Comparison of ENCODE assay signal across 39 mouse cellular contexts in genomic region chr12:105209231-105209630, GRCm38 (mm10). TPM values are rescaled to one million over a fixed set of nuclear protein-coding genes. Genes with fewer than 3 reads are reported as not detected.
"Had no signal": no experiment of that assay in that cellular context is flagged by ENCODE, and none has a peak within 500 bp of the region (broad histone marks: within the 10 kb centered on the region; RNA-seq: fewer than 3 reads in every experiment).

No protein-coding gene starts in this region.

- H3K4me1 ChIP-seq: embryonic facial prominence, embryonic 10.5 days; embryonic facial prominence, embryonic 12.5 days; embryonic facial prominence, embryonic 13.5 days; embryonic facial prominence, embryonic 15.5 days; forebrain, embryonic 15.5 days had no signal

- H3K4me3 ChIP-seq: embryonic facial prominence, embryonic 10.5 days; embryonic facial prominence, embryonic 12.5 days; embryonic facial prominence, embryonic 13.5 days; embryonic facial prominence, embryonic 15.5 days; erythroblast, embryonic 14.5 days; forebrain, embryonic 10.5 days; forebrain, embryonic 12.5 days; forebrain, embryonic 13.5 days; forebrain, embryonic 15.5 days; gastrocnemius, adult 2 months; heart, adult 2 months had no signal

- DNase-seq: cerebellum, adult 2 months; cerebellum, adult 8-10 months; cerebellum, adult 9-10 months; cerebellum, adult 9-11 months; cerebellum, postnatal 10 days; cerebellum, postnatal 14 days; cerebellum, postnatal 25 days; cerebellum, postnatal 36 days; embryo, embryonic 11 days; forebrain, postnatal 0 days; gastrocnemius, adult 2 months; gastrocnemius, postnatal 10 days; gastrocnemius, postnatal 14 days; gastrocnemius, postnatal 25 days; gastrocnemius, postnatal 36 days; heart, adult 2 months had no signal

- H3K36me3 ChIP-seq: embryonic facial prominence, embryonic 10.5 days; embryonic facial prominence, embryonic 12.5 days; embryonic facial prominence, embryonic 13.5 days; embryonic facial prominence, embryonic 15.5 days; forebrain, embryonic 10.5 days; forebrain, embryonic 12.5 days; forebrain, embryonic 15.5 days had no signal

- H3K27ac ChIP-seq: embryonic facial prominence, embryonic 10.5 days; embryonic facial prominence, embryonic 12.5 days; embryonic facial prominence, embryonic 13.5 days; embryonic facial prominence, embryonic 15.5 days; forebrain, embryonic 10.5 days; forebrain, embryonic 12.5 days; forebrain, embryonic 13.5 days; forebrain, embryonic 15.5 days; gastrocnemius, adult 2 months; heart, adult 2 months had no signal

- H3K27me3 ChIP-seq: embryonic facial prominence, embryonic 12.5 days; embryonic facial prominence, embryonic 13.5 days; embryonic facial prominence, embryonic 15.5 days; forebrain, embryonic 12.5 days; forebrain, embryonic 13.5 days; forebrain, embryonic 15.5 days had no signal

- H3K9me3 ChIP-seq: embryonic facial prominence, embryonic 10.5 days; embryonic facial prominence, embryonic 12.5 days; embryonic facial prominence, embryonic 13.5 days; embryonic facial prominence, embryonic 15.5 days; forebrain, embryonic 10.5 days; forebrain, embryonic 12.5 days; forebrain, embryonic 13.5 days; forebrain, embryonic 15.5 days had no signal

RNA-seq across cellular contexts. Expression of gene Tcl1b4, which starts 7.5 kb away (rescaled TPM):
- total RNA-seq: common myeloid progenitor, adult 5-6 weeks; forebrain, postnatal 0 days; gastrocnemius, adult 18-20 months; gastrocnemius, adult 2 months; gastrocnemius, adult 8-10 months; gastrocnemius, postnatal 10 days; gastrocnemius, postnatal 14 days; gastrocnemius, postnatal 25 days; gastrocnemius, postnatal 36 days; gastrocnemius, postnatal 4 days; granulocyte monocyte progenitor cell, adult 5-6 weeks; heart, adult 2 months; heart, adult 8-10 months had no signal
- polyA plus RNA-seq: cerebellum, adult 2 months; cortical plate, adult 2 months; embryonic facial prominence, embryonic 10.5 days; embryonic facial prominence, embryonic 11.5 days; embryonic facial prominence, embryonic 12.5 days; embryonic facial prominence, embryonic 13.5 days; embryonic facial prominence, embryonic 14.5 days; embryonic facial prominence, embryonic 15.5 days; erythroblast, embryonic 14.5 days; forebrain, embryonic 10.5 days; forebrain, embryonic 11.5 days; forebrain, embryonic 12.5 days; forebrain, embryonic 13.5 days; forebrain, embryonic 14.5 days; forebrain, embryonic 15.5 days; forebrain, embryonic 16.5 days; forebrain, postnatal 0 days; frontal cortex, adult 2 months; gonadal fat pad, adult 2 months; heart, adult 2 months had no signal

RNA-seq across cellular contexts. Expression of gene Tcl1, which starts 13.4 kb away (rescaled TPM):
- total RNA-seq: common myeloid progenitor, adult 5-6 weeks; forebrain, postnatal 0 days; gastrocnemius, adult 18-20 months; gastrocnemius, adult 2 months; gastrocnemius, adult 8-10 months; gastrocnemius, postnatal 10 days; gastrocnemius, postnatal 14 days; gastrocnemius, postnatal 25 days; gastrocnemius, postnatal 36 days; gastrocnemius, postnatal 4 days; granulocyte monocyte progenitor cell, adult 5-6 weeks; heart, adult 2 months; heart, adult 8-10 months had no signal
- polyA plus RNA-seq: cerebellum, adult 2 months; cortical plate, adult 2 months; embryonic facial prominence, embryonic 10.5 days; embryonic facial prominence, embryonic 11.5 days; embryonic facial prominence, embryonic 12.5 days; embryonic facial prominence, embryonic 13.5 days; embryonic facial prominence, embryonic 14.5 days; embryonic facial prominence, embryonic 15.5 days; erythroblast, embryonic 14.5 days; forebrain, embryonic 10.5 days; forebrain, embryonic 11.5 days; forebrain, embryonic 12.5 days; forebrain, embryonic 13.5 days; forebrain, embryonic 14.5 days; forebrain, embryonic 15.5 days; forebrain, embryonic 16.5 days; forebrain, postnatal 0 days; frontal cortex, adult 2 months; gonadal fat pad, adult 2 months; heart, adult 2 months had no signal

RNA-seq across cellular contexts. Expression of gene Tcl1b3, which starts 18.4 kb away (rescaled TPM):
- total RNA-seq: common myeloid progenitor, adult 5-6 weeks; forebrain, postnatal 0 days; gastrocnemius, adult 18-20 months; gastrocnemius, adult 2 months; gastrocnemius, adult 8-10 months; gastrocnemius, postnatal 10 days; gastrocnemius, postnatal 14 days; gastrocnemius, postnatal 25 days; gastrocnemius, postnatal 36 days; gastrocnemius, postnatal 4 days; granulocyte monocyte progenitor cell, adult 5-6 weeks; heart, adult 2 months; heart, adult 8-10 months had no signal
- polyA plus RNA-seq: cerebellum, adult 2 months; cortical plate, adult 2 months; embryonic facial prominence, embryonic 10.5 days; embryonic facial prominence, embryonic 11.5 days; embryonic facial prominence, embryonic 12.5 days; embryonic facial prominence, embryonic 13.5 days; embryonic facial prominence, embryonic 14.5 days; embryonic facial prominence, embryonic 15.5 days; erythroblast, embryonic 14.5 days; forebrain, embryonic 10.5 days; forebrain, embryonic 11.5 days; forebrain, embryonic 12.5 days; forebrain, embryonic 13.5 days; forebrain, embryonic 14.5 days; forebrain, embryonic 15.5 days; forebrain, embryonic 16.5 days; forebrain, postnatal 0 days; frontal cortex, adult 2 months; gonadal fat pad, adult 2 months; heart, adult 2 months had no signal

RNA-seq across cellular contexts. Expression of gene Tcl1b5, which starts 33.1 kb away (rescaled TPM):
- total RNA-seq: common myeloid progenitor, adult 5-6 weeks; forebrain, postnatal 0 days; gastrocnemius, adult 18-20 months; gastrocnemius, adult 2 months; gastrocnemius, adult 8-10 months; gastrocnemius, postnatal 10 days; gastrocnemius, postnatal 14 days; gastrocnemius, postnatal 25 days; gastrocnemius, postnatal 36 days; gastrocnemius, postnatal 4 days; granulocyte monocyte progenitor cell, adult 5-6 weeks; heart, adult 2 months; heart, adult 8-10 months had no signal
- polyA plus RNA-seq: cerebellum, adult 2 months; cortical plate, adult 2 months; embryonic facial prominence, embryonic 10.5 days; embryonic facial prominence, embryonic 11.5 days; embryonic facial prominence, embryonic 12.5 days; embryonic facial prominence, embryonic 13.5 days; embryonic facial prominence, embryonic 14.5 days; embryonic facial prominence, embryonic 15.5 days; erythroblast, embryonic 14.5 days; forebrain, embryonic 10.5 days; forebrain, embryonic 11.5 days; forebrain, embryonic 12.5 days; forebrain, embryonic 13.5 days; forebrain, embryonic 14.5 days; forebrain, embryonic 15.5 days; forebrain, embryonic 16.5 days; forebrain, postnatal 0 days; frontal cortex, adult 2 months; gonadal fat pad, adult 2 months; heart, adult 2 months had no signal

RNA-seq across cellular contexts. Expression of gene Tcl1b1, which starts 49.7 kb away (rescaled TPM):
- total RNA-seq: common myeloid progenitor, adult 5-6 weeks; forebrain, postnatal 0 days; gastrocnemius, adult 18-20 months; gastrocnemius, adult 2 months; gastrocnemius, adult 8-10 months; gastrocnemius, postnatal 10 days; gastrocnemius, postnatal 14 days; gastrocnemius, postnatal 25 days; gastrocnemius, postnatal 36 days; gastrocnemius, postnatal 4 days; granulocyte monocyte progenitor cell, adult 5-6 weeks; heart, adult 2 months; heart, adult 8-10 months had no signal
- polyA plus RNA-seq: cerebellum, adult 2 months; cortical plate, adult 2 months; embryonic facial prominence, embryonic 10.5 days; embryonic facial prominence, embryonic 11.5 days; embryonic facial prominence, embryonic 12.5 days; embryonic facial prominence, embryonic 13.5 days; embryonic facial prominence, embryonic 14.5 days; embryonic facial prominence, embryonic 15.5 days; erythroblast, embryonic 14.5 days; forebrain, embryonic 10.5 days; forebrain, embryonic 11.5 days; forebrain, embryonic 12.5 days; forebrain, embryonic 13.5 days; forebrain, embryonic 14.5 days; forebrain, embryonic 15.5 days; forebrain, embryonic 16.5 days; forebrain, postnatal 0 days; frontal cortex, adult 2 months; gonadal fat pad, adult 2 months; heart, adult 2 months had no signal
